Mouse (Mus musculus) megakaryocyte, embryonic 14.5 days (primary cell): ENCODE measurements around the gene Emc4. TPM values are rescaled to one million over a fixed set of nuclear protein-coding genes. Genes with fewer than 3 reads are reported as not detected.
A peak's percentile ranks its signal among the peaks of the same experiment; 100 is the strongest.

Experiments
- H3K27me3 ChIP-seq: replicated peaks from 2 replicates; pipeline ENCODE3; 2012; ENCODE audit warnings: inconsistent platforms
- H3K36me3 ChIP-seq: replicated peaks from 2 replicates; pipeline ENCODE3; 2012; ENCODE audit warnings: low read length, inconsistent platforms, mixed read lengths
- H3K4me1 ChIP-seq: 2 replicates; pipeline ENCODE4 v1.6.1; 2012; ENCODE audit warnings: inconsistent platforms
- H3K4me3 ChIP-seq: replicated peaks from 2 replicates; pipeline ENCODE3; 2012; ENCODE audit warnings: moderate library complexity, mild to moderate bottlenecking, inconsistent platforms
- H3K9me3 ChIP-seq: 2 replicates; pipeline ENCODE4 v1.6.1; 2012; ENCODE audit warnings: inconsistent platforms
- FLI1 ChIP-seq: IDR thresholded peaks from 2 replicates; pipeline ENCODE4 v1.6.1; 2012; ENCODE audit warnings: low read length, inconsistent platforms, mixed read lengths
- GATA1 ChIP-seq: IDR thresholded peaks from 3 replicates; pipeline ENCODE4 v1.6.1; 2012; ENCODE audit warnings: mixed read lengths, low read length, inconsistent platforms, borderline replicate concordance
- polyA plus RNA-seq: library from polyadenylated mRNA; stranded (reverse); fragments of >175 nt; gene quantifications from 2 replicates; pipeline ENCODE4 v1.2.3, GENCODE M21; 2012; ENCODE audit warnings: low replicate concordance; ENCODE audit not compliant: insufficient read depth

The Emc4 gene
- polyA plus RNA-seq, 1 experiment, result 66.1 TPM

- H3K4me1 ChIP-seq, result peaks cover 60% of the 10 kb centered on the region
- peaks cover 8% of the 10 kb centered on the region for H3K36me3 ChIP-seq
- no peaks in the 10 kb centered on the region for H3K9me3 ChIP-seq
- TF ChIP-seq GATA1, result no peak
- no peak for TF ChIP-seq FLI1
- H3K27me3 ChIP-seq, result peaks cover 4% of the 10 kb centered on the region
- H3K4me3 ChIP-seq, result peak within 1 kb of the TSS; percentile 95
Observed at GRCm38 (mm10) chr2:112378973-112379898, 11.4 kb upstream of the Emc4 start, which contains the start of gene Katnbl1. TSS of gene Katnbl1 (plus strand) at chr2:112379211.

GRCm38 (mm10) chr2:112374610-112375009 lies 6.8 kb upstream of the Emc4 start:
- peaks cover 4% of the 10 kb centered on the region for H3K27me3 ChIP-seq
- peaks cover 45% of the 10 kb centered on the region for H3K4me1 ChIP-seq
- no peaks in the 10 kb centered on the region for H3K36me3 ChIP-seq
- peak; percentile 76; the same call in 1 of the 3 replicates for TF ChIP-seq GATA1
- TF ChIP-seq FLI1, result no peak
- no peaks in the 10 kb centered on the region for H3K9me3 ChIP-seq
- peak overlapping the region; percentile 69 for H3K4me3 ChIP-seq

GRCm38 (mm10) chr2:112373141-112373540 lies 5.3 kb upstream of the Emc4 start:
- H3K36me3 ChIP-seq, result no peaks in the 10 kb centered on the region
- TF ChIP-seq FLI1, result no peak
- TF ChIP-seq GATA1, result no peak
- peaks cover 4% of the 10 kb centered on the region for H3K27me3 ChIP-seq
- H3K9me3 ChIP-seq, result no peaks in the 10 kb centered on the region
- no peak overlapping the region for H3K4me3 ChIP-seq
- H3K4me1 ChIP-seq, result peaks cover 46% of the 10 kb centered on the region

GRCm38 (mm10) chr2:112369941-112370340 lies 2.1 kb upstream of the Emc4 start:
- Histone ChIP-seq H3K4me3 (no peak overlapping the region), H3K27me3 (no peaks in the 10 kb centered on the region), H3K36me3 (peaks cover 5% of the 10 kb centered on the region), H3K4me1 (peaks cover 44% of the 10 kb centered on the region), H3K9me3 (no peaks in the 10 kb centered on the region)
- no peak for TF ChIP-seq FLI1
- no peak for TF ChIP-seq GATA1

GRCm38 (mm10) chr2:112367222-112367621 lies 605 bp downstream of the Emc4 start:
- Histone ChIP-seq H3K4me1 (peaks cover 23% of the 10 kb centered on the region), H3K27me3 (no peaks in the 10 kb centered on the region)

GRCm38 (mm10) chr2:112360781-112361169 lies 7.1 kb downstream of the Emc4 start:
- no peak overlapping the region for H3K4me3 ChIP-seq
- H3K9me3 ChIP-seq, result no peaks in the 10 kb centered on the region
- H3K36me3 ChIP-seq, result peaks cover 91% of the 10 kb centered on the region
- TF ChIP-seq GATA1 (no peak), FLI1 (no peak)
- H3K27me3 ChIP-seq, result no peaks in the 10 kb centered on the region
- no peaks in the 10 kb centered on the region for H3K4me1 ChIP-seq

More at GRCm38 (mm10) chr2:112367222-112367621, 605 bp downstream of the Emc4 start:
- no peaks in the 10 kb centered on the region for H3K9me3 ChIP-seq
- peak overlapping the region; percentile 95 for H3K4me3 ChIP-seq
- peaks cover 30% of the 10 kb centered on the region for H3K36me3 ChIP-seq
- no peak for TF ChIP-seq FLI1
- TF ChIP-seq GATA1, result no peak

GRCm38 (mm10) chr2:112360012-112360780 lies 7.6 kb downstream of the Emc4 start:
- TF ChIP-seq GATA1, result no peak
- no peak for TF ChIP-seq FLI1
- Histone ChIP-seq H3K9me3 (no peaks in the 10 kb centered on the region), H3K27me3 (no peaks in the 10 kb centered on the region), H3K4me3 (no peak overlapping the region), H3K36me3 (peaks cover 95% of the 10 kb centered on the region), H3K4me1 (no peaks in the 10 kb centered on the region)

- H3K4me3 ChIP-seq, result no peak overlapping the region
- TF ChIP-seq FLI1 (no peak), GATA1 (no peak)
- no peaks in the 10 kb centered on the region for H3K27me3 ChIP-seq
- H3K4me1 ChIP-seq, result no peaks in the 10 kb centered on the region
- H3K9me3 ChIP-seq, result no peaks in the 10 kb centered on the region
- H3K36me3 ChIP-seq, result peaks cover 97% of the 10 kb centered on the region
Observed at GRCm38 (mm10) chr2:112359611-112360010, 8.2 kb downstream of the Emc4 start.

GRCm38 (mm10) chr2:112353685-112354455 lies 14.0 kb downstream of the Emc4 start:
- Histone ChIP-seq H3K4me1 (no peaks in the 10 kb centered on the region), H3K9me3 (no peaks in the 10 kb centered on the region), H3K27me3 (no peaks in the 10 kb centered on the region), H3K36me3 (peaks cover 96% of the 10 kb centered on the region), H3K4me3 (no peak overlapping the region)
- TF ChIP-seq FLI1, result no peak
